Mouse (Mus musculus) hindbrain, embryonic 13.5 days (tissue): ENCODE data around the gene Hoxd9. TPM values are rescaled to one million over a fixed set of nuclear protein-coding genes. Genes with fewer than 3 reads are reported as not detected.
A peak's percentile ranks its signal among the peaks of the same experiment; 100 is the strongest.

Source experiments
- ATAC-seq: fragments of 200-750 bp; cut with Nextera tagmentation; 2 replicates; pipeline ENCODE4 v1.8.0; 2017; ENCODE audit warnings: moderate TSS enrichment; ENCODE audit not compliant: low FRiP score
- H3K27ac ChIP-seq: fragments of 300-500 bp; sonication (generic); 2 replicates; pipeline ENCODE4 v1.5.1; 2015; ENCODE audit warnings: inconsistent platforms, mild to moderate bottlenecking, moderate library complexity
- H3K27me3 ChIP-seq: fragments of 300-500 bp; sonication (generic); 2 replicates; pipeline ENCODE4 v1.6.1; 2015; ENCODE audit warnings: mild to moderate bottlenecking, inconsistent platforms
- H3K36me3 ChIP-seq: fragments of 300-500 bp; sonication (generic); 2 replicates; pipeline ENCODE4 v1.6.1; 2015; ENCODE audit warnings: mild to moderate bottlenecking, inconsistent platforms
- H3K4me1 ChIP-seq: fragments of 300-500 bp; sonication (generic); replicated peaks from 2 replicates; pipeline ENCODE4 v1.6.1; 2015; ENCODE audit warnings: inconsistent platforms
- H3K4me2 ChIP-seq: fragments of 300-500 bp; sonication (generic); 2 replicates; pipeline ENCODE4 v1.6.1; 2015; ENCODE audit warnings: inconsistent platforms, mild to moderate bottlenecking, moderate library complexity
- H3K4me3 ChIP-seq: fragments of 300-500 bp; sonication (generic); 2 replicates; pipeline ENCODE4 v1.5.1; 2015; ENCODE audit warnings: mild to moderate bottlenecking, inconsistent platforms
- H3K9ac ChIP-seq: fragments of 300-500 bp; sonication (generic); 2 replicates; pipeline ENCODE4 v1.6.1; 2015; ENCODE audit warnings: mild to moderate bottlenecking, inconsistent platforms
- H3K9me3 ChIP-seq: fragments of 300-500 bp; sonication (generic); 2 replicates; pipeline ENCODE4 v1.6.1; 2016; ENCODE audit warnings: inconsistent platforms
- WGBS: fragments of 180-500 bp; shearing (Covaris S2); methylation state at CpG from one replicate; pipeline ENCODE4 v1.1.7; 2015; 5-methylcytosine and 5-hydroxymethylcytosine counted together
- polyA plus RNA-seq: library from polyadenylated mRNA; unstranded; fragments of >200 nt; fragmentation: Nextera tagmentation; extraction: Ambion mirVana; gene quantifications from 2 replicates; pipeline ENCODE4 v1.2.1, GENCODE M21; 2015

Gene Hoxd9
- polyA plus RNA-seq: not detected in 2 replicates

DNA sequence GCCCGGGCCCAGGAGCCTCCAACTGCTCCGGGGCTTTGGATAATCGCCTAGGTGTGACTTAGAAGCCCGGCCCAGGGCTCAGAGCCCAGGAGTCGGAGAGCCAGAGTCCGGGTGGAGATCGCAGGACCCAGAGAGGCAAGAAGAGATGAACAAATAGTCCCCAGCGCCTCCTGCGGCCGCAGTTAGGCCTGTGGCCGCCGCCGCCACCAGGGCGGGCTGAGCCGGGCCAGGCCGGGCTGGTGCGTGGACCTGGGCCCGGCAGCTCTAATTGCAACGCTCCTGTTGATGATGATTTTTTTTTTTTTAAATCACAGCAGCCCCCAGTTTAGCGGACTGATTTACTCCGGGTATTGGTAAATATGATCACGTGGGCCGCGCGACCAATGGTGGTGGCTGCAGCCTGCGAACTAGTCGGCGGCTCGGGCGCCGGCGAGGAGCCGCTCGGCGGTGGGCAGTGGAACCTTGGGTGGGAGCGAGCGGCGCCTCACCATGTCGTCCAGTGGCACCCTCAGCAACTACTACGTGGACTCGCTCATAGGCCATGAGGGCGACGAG, at the start of gene Hoxd9:
TSS of gene Hoxd9 (plus strand) at position 161 of the 555 bp plus-strand sequence.
- Histone ChIP-seq H3K27ac (no peak within 1 kb of the TSS), H3K27me3 (peaks cover 98% of the 10 kb centered on the region), H3K9ac (no peak within 1 kb of the TSS), H3K4me1 (peaks cover 13% of the 10 kb centered on the region), H3K9me3 (no peaks in the 10 kb centered on the region), H3K4me2 (peak within 1 kb of the TSS; percentile 46), H3K4me3 (peak within 1 kb of the TSS; percentile 28), H3K36me3 (no peaks in the 10 kb centered on the region)
- ATAC-seq: peak; percentile 49
- under 1% methylated on average over 43 of the region's 43 CpGs for WGBS

GRCm38 (mm10) chr2:74652996-74653340, 44.6 kb upstream of the Hoxd9 start:
- no peak overlapping the region for H3K4me2 ChIP-seq
- H3K9me3 ChIP-seq: no peaks in the 10 kb centered on the region
- no peak overlapping the region for H3K9ac ChIP-seq
- H3K36me3 ChIP-seq: no peaks in the 10 kb centered on the region
- H3K27me3 ChIP-seq: peaks cover 87% of the 10 kb centered on the region
- ATAC-seq: no peak
- WGBS: 43% methylated on average over 2 of the region's 2 CpGs
- no peak overlapping the region for H3K27ac ChIP-seq
- no peak overlapping the region for H3K4me3 ChIP-seq
- peaks cover 15% of the 10 kb centered on the region for H3K4me1 ChIP-seq

DNA sequence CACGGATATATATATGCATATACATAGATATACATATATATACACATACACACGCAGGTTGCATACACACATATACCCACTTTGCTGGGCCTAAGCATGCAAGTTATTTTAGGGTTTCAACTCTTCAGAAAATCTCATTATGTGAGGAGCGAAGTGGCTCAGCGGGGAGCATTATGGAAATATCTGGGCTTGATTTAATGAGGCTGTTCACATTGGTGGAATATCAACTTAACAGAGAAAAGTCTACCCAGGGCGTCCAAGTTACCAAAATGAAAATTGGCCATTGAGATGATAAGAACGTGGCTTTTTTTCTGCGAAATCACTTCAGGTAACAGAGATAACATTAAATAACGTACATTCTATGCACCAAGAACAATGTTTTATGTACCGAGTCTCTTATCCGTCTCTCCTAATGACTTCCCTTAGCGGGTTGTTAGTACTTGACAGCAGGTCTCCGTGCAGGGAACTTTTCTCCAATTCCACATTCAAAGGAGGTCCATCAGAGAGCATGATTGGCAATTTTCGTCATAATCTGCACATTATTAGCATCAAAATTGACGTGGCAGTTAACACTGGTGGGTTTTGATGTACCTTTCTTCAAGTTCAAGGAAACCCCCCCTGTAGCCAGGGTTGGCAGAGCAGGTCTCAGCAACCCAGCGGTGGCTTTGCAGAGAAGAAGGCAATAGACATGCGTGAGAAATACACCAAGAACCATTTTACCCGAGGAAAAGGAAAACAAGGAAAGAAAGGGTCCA, 43.6 kb upstream of the Hoxd9 start:
- no peak for ATAC-seq
- Histone ChIP-seq H3K4me3 (0 out of 2 replicates have a peak overlapping the region, but pooled peaks have one; percentile 1), H3K27me3 (peaks cover 86% of the 10 kb centered on the region), H3K36me3 (no peaks in the 10 kb centered on the region), H3K9me3 (no peaks in the 10 kb centered on the region), H3K4me2 (peak overlapping the region; percentile 55; the same call in 1 of the 2 replicates), H3K9ac (no peak overlapping the region), H3K27ac (0 out of 2 replicates have a peak overlapping the region, but pooled peaks have one; percentile 75), H3K4me1 (peaks cover 18% of the 10 kb centered on the region)
- WGBS: 13% methylated on average over 17 of the region's 17 CpGs

DNA sequence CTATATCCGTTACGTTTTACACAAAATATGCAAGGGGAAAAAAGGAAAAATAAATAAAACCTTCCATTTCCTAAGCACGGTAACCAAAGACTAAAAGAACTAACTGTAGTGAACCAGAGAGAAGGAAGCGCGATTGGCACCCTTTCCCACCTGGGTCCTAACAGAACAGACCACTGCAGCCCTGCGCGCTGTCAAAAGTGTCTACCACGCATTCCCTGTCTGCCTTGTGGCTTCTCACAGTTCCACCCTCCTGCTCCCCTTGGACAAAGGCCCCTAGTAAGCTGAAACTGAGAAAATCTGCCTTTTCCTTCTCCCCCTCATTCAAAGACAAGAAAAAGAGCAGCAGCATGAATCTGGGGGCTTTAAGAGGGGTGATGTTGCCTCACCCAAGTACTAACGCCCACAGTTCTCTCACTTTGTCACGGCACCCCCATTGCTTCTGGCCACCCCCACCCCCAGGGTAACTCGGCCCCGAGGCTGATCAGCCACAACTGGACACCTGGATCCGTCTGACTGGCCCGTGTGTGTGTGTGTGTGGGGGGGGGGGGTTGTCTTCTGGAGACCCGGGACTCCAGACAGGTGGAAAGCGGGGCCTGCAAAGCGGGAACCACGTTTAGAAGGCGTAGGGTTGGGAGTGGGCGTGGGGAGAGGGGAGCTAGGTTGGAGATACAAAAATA, 42.6 kb upstream of the Hoxd9 start:
- Histone ChIP-seq H3K9ac (peak overlapping the region; percentile 65), H3K27me3 (peaks cover 86% of the 10 kb centered on the region), H3K4me2 (peak overlapping the region; percentile 55), H3K27ac (peak overlapping the region; percentile 75), H3K4me1 (peaks cover 15% of the 10 kb centered on the region), H3K9me3 (no peaks in the 10 kb centered on the region), H3K4me3 (peak overlapping the region; percentile 36), H3K36me3 (no peaks in the 10 kb centered on the region)
- ATAC-seq: no peak
- 7% methylated on average over 18 of the region's 20 CpGs for WGBS

DNA sequence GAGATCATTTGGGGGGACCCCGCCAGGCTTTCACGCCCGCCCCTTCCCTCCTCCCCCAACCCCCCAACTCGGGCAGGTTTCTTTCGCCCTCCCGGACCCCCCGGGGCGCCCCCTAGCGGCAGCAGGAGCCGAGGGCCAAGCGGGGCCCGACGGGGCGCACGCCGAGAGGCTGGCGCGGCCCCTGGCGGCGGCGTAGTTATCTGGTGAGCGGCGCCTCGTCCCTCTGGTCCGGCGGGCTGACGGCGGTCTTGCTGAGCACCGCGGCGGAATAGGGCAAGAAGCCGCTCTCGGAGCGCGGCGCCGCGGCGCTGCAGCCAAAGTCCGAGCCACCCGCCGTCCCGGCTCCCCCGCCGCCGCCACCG, 42.1 kb upstream of the Hoxd9 start:
- peak overlapping the region; percentile 65 for H3K9ac ChIP-seq
- 2% methylated on average over 32 of the region's 47 CpGs for WGBS
- H3K36me3 ChIP-seq: no peaks in the 10 kb centered on the region
- no peaks in the 10 kb centered on the region for H3K9me3 ChIP-seq
- H3K27me3 ChIP-seq: peaks cover 86% of the 10 kb centered on the region
- H3K4me2 ChIP-seq: peak overlapping the region; percentile 55
- peaks cover 15% of the 10 kb centered on the region for H3K4me1 ChIP-seq
- no peak for ATAC-seq
- H3K4me3 ChIP-seq: peak overlapping the region; percentile 36
- peak overlapping the region; percentile 75 for H3K27ac ChIP-seq

GRCm38 (mm10) chr2:74655821-74656631, 41.5 kb upstream of the Hoxd9 start:
- under 1% methylated on average over 63 of the region's 69 CpGs for WGBS
- Histone ChIP-seq H3K27me3 (peaks cover 86% of the 10 kb centered on the region), H3K9me3 (no peaks in the 10 kb centered on the region), H3K4me1 (peaks cover 15% of the 10 kb centered on the region), H3K9ac (peak overlapping the region; percentile 65), H3K4me3 (peak overlapping the region; percentile 36), H3K36me3 (no peaks in the 10 kb centered on the region), H3K27ac (peak overlapping the region; percentile 75), H3K4me2 (peak overlapping the region; percentile 55)
- no peak for ATAC-seq

DNA sequence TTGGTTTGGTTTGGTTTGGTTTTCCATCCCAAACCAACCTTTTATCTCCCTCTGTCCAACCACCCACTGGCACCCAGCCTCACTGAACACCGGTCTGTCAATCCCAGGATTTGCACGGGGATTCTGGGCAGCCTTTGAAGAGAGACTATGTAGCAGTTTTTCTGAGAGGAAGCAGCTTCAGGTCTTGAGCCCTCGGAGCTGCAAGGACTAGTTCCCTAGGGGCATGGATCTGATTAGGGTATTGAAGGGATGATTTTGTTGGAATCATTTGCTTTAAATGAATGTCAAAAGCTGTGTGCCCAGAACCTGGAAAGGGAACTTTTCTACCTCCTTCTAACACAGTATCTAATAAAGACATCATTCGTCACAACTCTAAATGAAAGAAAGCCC, 40.9 kb upstream of the Hoxd9 start:
- WGBS: 0% methylated on average over 4 of the region's 4 CpGs
- Histone ChIP-seq H3K4me3 (peak overlapping the region; percentile 36), H3K4me2 (peak overlapping the region; percentile 29; the same call in 1 of the 2 replicates), H3K4me1 (peaks cover 17% of the 10 kb centered on the region), H3K9ac (0 out of 2 replicates have a peak overlapping the region, but pooled peaks have one; percentile 29), H3K27me3 (peaks cover 88% of the 10 kb centered on the region), H3K36me3 (no peaks in the 10 kb centered on the region), H3K27ac (peak overlapping the region; percentile 15; the same call in 1 of the 2 replicates), H3K9me3 (no peaks in the 10 kb centered on the region)
- ATAC-seq: no peak

DNA sequence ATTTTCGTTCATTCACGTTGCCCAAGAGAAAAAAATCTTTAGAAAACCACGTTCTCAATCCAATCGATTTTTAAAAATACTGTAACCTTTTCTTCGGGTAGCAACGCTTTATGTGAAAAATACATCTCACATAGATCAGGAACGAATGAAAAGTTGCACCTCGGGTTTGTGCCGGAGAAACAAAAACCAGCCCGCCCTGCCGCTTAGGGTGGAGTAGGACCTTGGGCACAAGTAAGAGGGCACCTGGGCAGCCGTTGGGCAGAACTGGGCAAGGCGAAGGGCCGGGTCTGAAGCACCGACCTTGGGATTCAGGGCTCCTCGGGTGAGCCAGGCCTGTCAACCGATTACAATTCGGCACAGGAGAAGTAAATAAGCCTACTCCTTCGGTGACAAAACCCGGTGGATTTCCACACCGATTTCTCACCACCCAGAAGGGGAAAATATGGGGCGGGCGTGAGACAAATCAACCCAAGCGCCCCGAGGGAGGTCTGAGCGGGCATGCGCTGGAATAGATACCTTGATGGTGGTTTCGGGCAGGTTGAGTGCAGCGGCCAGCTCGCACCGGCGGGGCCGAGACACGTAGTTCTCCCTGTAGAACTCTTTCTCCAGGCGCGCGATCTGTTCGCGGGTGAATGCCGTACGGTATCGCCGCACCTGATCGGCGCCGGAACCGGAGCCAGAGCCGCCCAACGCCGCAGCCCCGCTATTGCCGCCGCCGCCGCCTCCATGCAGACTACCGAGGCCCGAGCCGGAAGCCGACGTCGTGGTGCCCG, 40.1 kb upstream of the Hoxd9 start:
- H3K9ac ChIP-seq: peak overlapping the region; percentile 68
- WGBS: 3% methylated on average over 62 of the region's 62 CpGs
- no peaks in the 10 kb centered on the region for H3K36me3 ChIP-seq
- peaks cover 88% of the 10 kb centered on the region for H3K27me3 ChIP-seq
- H3K4me3 ChIP-seq: peak overlapping the region; percentile 36
- peak overlapping the region; percentile 81 for H3K27ac ChIP-seq
- peaks cover 18% of the 10 kb centered on the region for H3K4me1 ChIP-seq
- H3K4me2 ChIP-seq: peak overlapping the region; percentile 29
- ATAC-seq: no peak
- H3K9me3 ChIP-seq: no peaks in the 10 kb centered on the region

DNA sequence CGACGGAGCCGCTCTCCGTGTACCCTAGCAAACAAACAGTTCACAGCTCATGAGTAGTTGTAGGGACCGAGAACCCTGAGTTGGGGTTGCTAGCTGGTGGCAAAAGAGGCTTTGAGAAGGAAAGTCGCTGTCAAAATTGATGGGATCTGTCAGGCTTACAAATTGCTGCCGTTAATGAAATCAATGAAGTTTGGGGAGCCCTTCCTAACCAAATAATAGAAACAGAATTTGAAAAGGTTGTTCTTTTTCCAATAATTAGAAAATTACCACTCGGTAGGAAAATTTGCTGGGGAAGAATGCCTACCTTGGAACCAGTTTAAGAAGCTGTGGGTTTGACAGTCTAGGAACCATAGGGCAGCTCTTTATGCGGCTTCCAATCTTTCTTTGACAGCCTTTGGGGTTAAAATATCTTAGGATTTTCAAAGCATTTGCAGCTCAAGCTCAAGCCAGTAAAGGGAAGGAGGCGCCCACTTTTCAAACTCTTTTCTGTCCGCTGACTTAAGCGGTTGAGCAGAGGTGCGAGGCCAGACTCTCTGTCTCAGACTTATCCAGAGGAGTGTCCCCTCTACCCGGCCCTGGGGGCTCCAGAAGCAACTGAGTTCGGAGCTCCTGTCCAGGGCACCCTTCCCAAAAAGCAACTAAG, 39.4 kb upstream of the Hoxd9 start:
- Histone ChIP-seq H3K9me3 (no peaks in the 10 kb centered on the region), H3K4me2 (peak overlapping the region; percentile 29), H3K9ac (peak overlapping the region; percentile 68), H3K27ac (peak overlapping the region; percentile 81), H3K4me3 (peak overlapping the region; percentile 36), H3K27me3 (peaks cover 93% of the 10 kb centered on the region), H3K36me3 (no peaks in the 10 kb centered on the region), H3K4me1 (peaks cover 18% of the 10 kb centered on the region)
- ATAC-seq: no peak
- WGBS: 1% methylated on average over 15 of the region's 15 CpGs

GRCm38 (mm10) chr2:74658667-74659371, 38.7 kb upstream of the Hoxd9 start:
- Histone ChIP-seq H3K9ac (peak overlapping the region; percentile 68), H3K4me2 (peak overlapping the region; percentile 29)

More at GRCm38 (mm10) chr2:74658667-74659371, 38.7 kb upstream of the Hoxd9 start:
- H3K4me3 ChIP-seq: peak overlapping the region; percentile 36
- H3K27ac ChIP-seq: peak overlapping the region; percentile 81
- H3K36me3 ChIP-seq: no peaks in the 10 kb centered on the region
- under 1% methylated on average over 47 of the region's 47 CpGs for WGBS
- no peaks in the 10 kb centered on the region for H3K9me3 ChIP-seq
- ATAC-seq: no peak
- H3K27me3 ChIP-seq: peaks cover 97% of the 10 kb centered on the region
- peaks cover 18% of the 10 kb centered on the region for H3K4me1 ChIP-seq
